Mouse (Mus musculus) myocyte (in vitro differentiated cells): ENCODE data around the gene Syn3. TPM values are rescaled to one million over a fixed set of nuclear protein-coding genes. Genes with fewer than 3 reads are reported as not detected.

Experiments used
- H3K27me3 ChIP-seq: one replicate; pipeline ENCODE4 v1.6.1; 2011; ENCODE audit not compliant: control insufficient read depth, insufficient read depth, insufficient read length
- H3K36me3 ChIP-seq: one replicate; pipeline ENCODE4 v1.6.1; 2011; ENCODE audit not compliant: control insufficient read depth, insufficient read depth
- H3K4me2 ChIP-seq: one replicate; pipeline ENCODE4 v1.6.1; 2011; ENCODE audit warnings: low read depth, control low read depth
- H3K4me3 ChIP-seq: one replicate; pipeline ENCODE4 v1.5.1; 2011; ENCODE audit warnings: mild to moderate bottlenecking, control low read depth, moderate library complexity
- H3K79me2 ChIP-seq: one replicate; pipeline ENCODE4 v1.6.1; 2011; ENCODE audit not compliant: control insufficient read depth, insufficient read depth
- H3ac ChIP-seq: one replicate; pipeline ENCODE4 v1.6.1; 2011; ENCODE audit not compliant: control insufficient read depth, insufficient read length
- CEBPB ChIP-seq: IDR thresholded peaks from 2 replicates; pipeline ENCODE4 v1.6.1; 2011; ENCODE audit warnings: mild to moderate bottlenecking, moderate library complexity; ENCODE audit not compliant: poor library complexity, insufficient read depth, severe bottlenecking
- E2F4 ChIP-seq: IDR thresholded peaks from one replicate; pipeline ENCODE4 v1.6.1; 2011; ENCODE audit warnings: mild to moderate bottlenecking, control low read depth, moderate library complexity; ENCODE audit not compliant: insufficient read depth
- MAX ChIP-seq: IDR thresholded peaks from one replicate; pipeline ENCODE4 v1.6.1; 2011; ENCODE audit warnings: low read depth, mild to moderate bottlenecking, control low read depth
- MYOD1 ChIP-seq, 3 experiments: IDR thresholded peaks; one replicate each; pipeline ENCODE4 v1.6.1; 2011; ENCODE audit warnings: control low read depth in 2 of 3, low read depth in 2 of 3, mild to moderate bottlenecking in 2 of 3, moderate library complexity in 1 of 3; ENCODE audit not compliant: insufficient read length in 2 of 3, control insufficient read depth in 1 of 3
- MYOG ChIP-seq, 3 experiments: IDR thresholded peaks; one replicate each; pipeline ENCODE4 v1.6.1; 2011; ENCODE audit warnings: control low read depth in 2 of 3, low read depth in 2 of 3, mild to moderate bottlenecking in 2 of 3; ENCODE audit not compliant: insufficient read length in 2 of 3, control insufficient read depth in 1 of 3, insufficient read depth in 1 of 3
- POLR2A ChIP-seq: IDR thresholded peaks from one replicate; pipeline ENCODE4 v1.6.1; 2011; ENCODE audit warnings: low read depth, mild to moderate bottlenecking, control low read depth, moderate library complexity; ENCODE audit not compliant: insufficient read length
- POLR2AphosphoS2 ChIP-seq: IDR thresholded peaks from one replicate; pipeline ENCODE4 v1.6.1; 2011; ENCODE audit warnings: low read depth, control low read depth; ENCODE audit not compliant: insufficient read length
- REST ChIP-seq: IDR thresholded peaks from one replicate; pipeline ENCODE4 v1.6.1; 2011; ENCODE audit warnings: mild to moderate bottlenecking, control low read depth, moderate library complexity; ENCODE audit not compliant: insufficient read depth, insufficient read length
- SRF ChIP-seq: IDR thresholded peaks from one replicate; pipeline ENCODE4 v1.6.1; 2011; ENCODE audit warnings: low read depth; ENCODE audit not compliant: control insufficient read depth, insufficient read length
- TCF12 ChIP-seq: IDR thresholded peaks from one replicate; pipeline ENCODE4 v1.6.1; 2011; ENCODE audit warnings: mild to moderate bottlenecking, control low read depth; ENCODE audit not compliant: poor library complexity, insufficient read depth, severe bottlenecking
- TCF3 ChIP-seq: IDR thresholded peaks from one replicate; pipeline ENCODE4 v1.6.1; 2011; ENCODE audit warnings: low read depth, control low read depth; ENCODE audit not compliant: insufficient read length
- USF1 ChIP-seq: IDR thresholded peaks from one replicate; pipeline ENCODE4 v1.6.1; 2011; ENCODE audit warnings: low read depth, mild to moderate bottlenecking, control low read depth, moderate library complexity
- polyA plus RNA-seq: library from polyadenylated mRNA; unstranded; fragments of >200 nt; fragmentation: generic; extraction: Trizol; gene quantifications from one replicate; pipeline ENCODE4 v1.2.1, GENCODE M21; 2012; ENCODE audit warnings: missing spikeins

Gene Syn3
- polyA plus RNA-seq, 1 experiment, result 0.08 TPM

GRCm38 (mm10) chr10:86171246-86171645, 327.4 kb downstream of the Syn3 start:
- H3K27me3 ChIP-seq, result no peaks in the 10 kb centered on the region
- H3ac ChIP-seq, result no peak overlapping the region
- H3K4me3 ChIP-seq, result no peak overlapping the region
- no peak for TF ChIP-seq TCF12
- peak in 1 of 3 experiments; percentile 63 for TF ChIP-seq MYOD1 (IDR thresholded peaks at IDR 0.05; ENCODE audit: control insufficient read depth in 1 of 3, insufficient read length in 2 of 3, low read depth in 2 of 3)
- TF ChIP-seq MYOG (IDR thresholded peaks at IDR 0.05; ENCODE audit: control insufficient read depth in 1 of 3, insufficient read depth in 1 of 3, insufficient read length in 2 of 3, low read depth in 2 of 3), result peak in 1 of 3 experiments; percentile 50
- TF ChIP-seq CEBPB, result no peak
- H3K36me3 ChIP-seq, result no peaks in the 10 kb centered on the region
- H3K79me2 ChIP-seq, result no peaks in the 10 kb centered on the region
- H3K4me2 ChIP-seq, result peak overlapping the region; percentile 20

GRCm38 (mm10) chr10:86168084-86168483, 330.6 kb downstream of the Syn3 start:
- no peaks in the 10 kb centered on the region for H3K36me3 ChIP-seq
- TF ChIP-seq CEBPB, result no peak
- TF ChIP-seq E2F4, result no peak
- TF ChIP-seq USF1, result no peak
- TF ChIP-seq TCF3, result no peak
- no peak for TF ChIP-seq REST
- no peak for TF ChIP-seq POLR2AphosphoS2
- TF ChIP-seq SRF, result no peak
- no peak for TF ChIP-seq MAX
- TF ChIP-seq MYOD1 (IDR thresholded peaks at IDR 0.05; ENCODE audit: control insufficient read depth in 1 of 3, insufficient read length in 2 of 3, low read depth in 2 of 3), result no peak
- no peak for TF ChIP-seq POLR2A
- TF ChIP-seq MYOG (IDR thresholded peaks at IDR 0.05; ENCODE audit: control insufficient read depth in 1 of 3, insufficient read depth in 1 of 3, insufficient read length in 2 of 3, low read depth in 2 of 3), result no peak
- TF ChIP-seq TCF12, result no peak
- no peak overlapping the region for H3K4me2 ChIP-seq
- H3K79me2 ChIP-seq, result no peaks in the 10 kb centered on the region
- no peak overlapping the region for H3K4me3 ChIP-seq
- no peaks in the 10 kb centered on the region for H3K27me3 ChIP-seq
- H3ac ChIP-seq, result no peak overlapping the region

DNA sequence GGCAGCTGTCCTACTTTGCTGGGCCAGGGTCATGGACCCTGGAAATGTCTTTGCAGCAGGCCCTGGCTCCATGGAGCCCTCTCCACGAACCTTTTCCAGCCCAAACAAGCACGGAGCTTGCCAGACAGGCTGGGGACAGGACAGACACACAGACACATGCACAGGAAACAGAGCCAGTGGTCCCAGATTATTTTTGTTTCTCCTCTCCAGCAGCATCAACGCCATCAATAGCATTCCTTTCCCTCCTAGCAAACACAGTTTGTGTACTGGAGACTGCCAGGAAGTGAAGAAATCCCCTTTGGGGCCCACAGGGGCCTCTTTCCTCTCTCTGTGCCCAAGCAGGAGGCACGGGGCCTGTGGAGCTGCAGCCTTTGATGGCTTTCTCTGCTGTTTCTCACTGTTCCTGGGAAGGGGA, 331.8 kb downstream of the Syn3 start:
- Histone ChIP-seq H3K4me2 (no peak overlapping the region), H3ac (no peak overlapping the region), H3K27me3 (no peaks in the 10 kb centered on the region), H3K4me3 (no peak overlapping the region), H3K79me2 (no peaks in the 10 kb centered on the region), H3K36me3 (no peaks in the 10 kb centered on the region)
- TF ChIP-seq CEBPB (no peak), POLR2A (no peak), TCF3 (no peak), MAX (no peak), MYOD1 (IDR thresholded peaks at IDR 0.05; ENCODE audit: control insufficient read depth in 1 of 3, insufficient read length in 2 of 3, low read depth in 2 of 3) (no peak), POLR2AphosphoS2 (no peak), SRF (no peak), TCF12 (no peak), REST (no peak), USF1 (no peak), E2F4 (no peak), MYOG (IDR thresholded peaks at IDR 0.05; ENCODE audit: control insufficient read depth in 1 of 3, insufficient read depth in 1 of 3, insufficient read length in 2 of 3, low read depth in 2 of 3) (no peak)

DNA sequence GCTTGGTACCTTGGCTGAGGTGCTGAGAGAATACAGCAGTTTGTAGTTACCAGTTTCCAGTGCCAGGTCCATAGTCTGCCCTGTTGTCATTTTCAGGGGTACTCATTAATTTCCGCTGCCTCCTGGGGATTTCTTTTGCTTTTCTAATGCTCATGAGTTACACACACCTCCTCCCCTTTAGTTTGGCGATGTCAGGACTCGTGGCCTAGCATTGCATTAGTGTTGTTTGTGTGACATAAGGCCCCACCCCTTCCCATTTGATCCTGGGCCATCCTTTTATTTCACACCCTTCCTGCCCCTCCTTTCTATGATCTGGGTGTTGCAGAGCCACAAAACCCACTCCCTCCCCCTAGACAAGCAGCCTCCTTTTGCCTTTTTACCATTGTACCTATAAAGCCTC, 334.6 kb downstream of the Syn3 start:
- no peaks in the 10 kb centered on the region for H3K36me3 ChIP-seq

DNA sequence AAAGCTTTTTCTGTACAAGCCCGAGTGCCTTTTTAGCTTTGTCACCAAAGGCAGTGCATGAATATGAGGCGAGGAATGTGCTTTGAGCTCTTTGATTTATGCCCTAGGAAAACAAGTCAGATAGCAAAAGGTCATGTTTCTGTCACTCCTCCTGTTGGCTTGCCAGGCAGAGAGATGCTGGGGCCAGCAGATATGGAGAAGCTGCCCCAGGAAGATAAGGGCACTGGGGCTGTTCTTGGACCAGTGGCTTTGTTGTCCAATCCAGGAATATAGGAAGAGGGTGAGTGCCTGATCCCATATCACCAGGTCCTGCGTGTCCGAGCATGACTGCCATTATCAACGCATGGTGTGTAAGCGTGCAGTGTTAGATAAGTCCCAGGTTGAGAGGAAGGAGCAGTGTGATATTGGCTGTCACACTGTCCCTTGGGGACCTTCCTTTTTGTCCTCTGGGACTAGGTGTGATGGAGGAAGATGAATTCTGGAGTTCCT, 336.9 kb downstream of the Syn3 start:
- H3K36me3 ChIP-seq, result no peaks in the 10 kb centered on the region
- no peak overlapping the region for H3K4me3 ChIP-seq
- TF ChIP-seq TCF3 (no peak), TCF12 (no peak), USF1 (no peak)
- H3K4me2 ChIP-seq, result peak overlapping the region; percentile 42
- no peak overlapping the region for H3ac ChIP-seq
- no peaks in the 10 kb centered on the region for H3K79me2 ChIP-seq
- no peaks in the 10 kb centered on the region for H3K27me3 ChIP-seq

More for the DNA sequence above, 334.6 kb downstream of the Syn3 start:
- H3ac ChIP-seq, result no peak overlapping the region
- no peaks in the 10 kb centered on the region for H3K27me3 ChIP-seq
- H3K4me3 ChIP-seq, result no peak overlapping the region
- no peaks in the 10 kb centered on the region for H3K79me2 ChIP-seq
- TF ChIP-seq TCF12, result no peak
- TF ChIP-seq CEBPB, result no peak
- no peak for TF ChIP-seq TCF3
- TF ChIP-seq POLR2A, result no peak
- TF ChIP-seq REST, result no peak
- TF ChIP-seq E2F4, result no peak
- no peak for TF ChIP-seq MAX
- no peak for TF ChIP-seq USF1
- TF ChIP-seq MYOD1 (IDR thresholded peaks at IDR 0.05; ENCODE audit: control insufficient read depth in 1 of 3, insufficient read length in 2 of 3, low read depth in 2 of 3), result no peak
- TF ChIP-seq MYOG (IDR thresholded peaks at IDR 0.05; ENCODE audit: control insufficient read depth in 1 of 3, insufficient read depth in 1 of 3, insufficient read length in 2 of 3, low read depth in 2 of 3), result no peak
- TF ChIP-seq SRF, result no peak
- TF ChIP-seq POLR2AphosphoS2, result no peak
- no peak overlapping the region for H3K4me2 ChIP-seq
